Mouse (Mus musculus) olfactory bulb, adult 2 months (tissue): Measurements from ENCODE around the gene Agbl5.

Source experiments
- CTCF ChIP-seq: fragments of 200-500 bp; IDR thresholded peaks from 2 replicates; pipeline ENCODE4 v1.5.1; 2012; ENCODE audit warnings: low read depth, mild to moderate bottlenecking, low read length, moderate library complexity; ENCODE audit not compliant: insufficient read depth
- POLR2A ChIP-seq: fragments of 200-500 bp; IDR thresholded peaks from 2 replicates; pipeline ENCODE4 v1.6.1; 2012; ENCODE audit warnings: mild to moderate bottlenecking, low read depth, low read length, moderate library complexity; ENCODE audit not compliant: insufficient read depth

GRCm38 (mm10) chr5:30855674-30856073 lies 32.8 kb upstream of the Agbl5 start:
- TF ChIP-seq CTCF (no peak), POLR2A (no peak)
